Mouse (Mus musculus) stomach, postnatal 0 days (tissue): ENCODE data around the gene Gatc.

Source experiments
- CTCF ChIP-seq: IDR thresholded peaks from 2 replicates; pipeline ENCODE4 v1.5.1; 2016; ENCODE audit warnings: antibody characterized with exemption, low read depth, mild to moderate bottlenecking, moderate library complexity
- EP300 ChIP-seq: optimal IDR thresholded peaks from 2 replicates; pipeline ENCODE3; 2016; ENCODE audit warnings: antibody characterized with exemption

DNA sequence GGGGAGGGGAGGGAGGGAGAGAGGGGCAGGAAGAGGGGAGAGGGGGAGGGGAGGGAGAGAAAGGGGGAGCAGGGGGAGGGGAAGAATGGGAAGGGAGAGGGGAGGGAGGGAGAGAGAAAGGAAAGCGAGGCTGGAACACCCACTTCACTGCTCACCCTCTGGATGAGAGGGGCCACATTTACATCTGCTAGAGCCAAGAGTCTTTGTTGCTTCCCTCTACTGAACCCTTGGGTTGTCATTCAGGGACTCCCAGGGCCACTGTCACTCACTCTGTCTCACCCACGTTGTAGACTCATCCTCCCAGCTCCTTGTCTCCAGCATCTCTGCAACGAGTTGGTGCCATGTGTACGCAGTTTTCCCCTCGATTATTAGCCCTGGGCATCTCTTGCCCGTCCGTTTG, 21.2 kb upstream of the Gatc start:
- no peak for TF ChIP-seq CTCF
- TF ChIP-seq EP300, result no peak
